Mouse (Mus musculus) lung, postnatal 0 days (tissue): Measurements from ENCODE around the gene Gm4884.

Source experiments
- CTCF ChIP-seq: IDR thresholded peaks from 2 replicates; pipeline ENCODE4 v1.5.1; 2016; ENCODE audit warnings: antibody characterized with exemption, mild to moderate bottlenecking
- EP300 ChIP-seq: IDR thresholded peaks from 2 replicates; pipeline ENCODE4 v1.6.1; 2016; ENCODE audit warnings: antibody characterized with exemption, mild to moderate bottlenecking, control low read depth

GRCm38 (mm10) chr7:40987243-40987642 lies 45.3 kb upstream of the Gm4884 start, which contains the start of gene 4930433I11Rik:
- TF ChIP-seq CTCF (no peak), EP300 (no peak)
